Mouse (Mus musculus): ENCODE measurements around the gene Eomes. TPM values are rescaled to one million over a fixed set of nuclear protein-coding genes. Genes with fewer than 3 reads are reported as not detected.

Eomes gene
- total RNA-seq (2021), result 1 to 10 TPM; 3.1 to 3.5 TPM
- long read RNA-seq, experiment 1, result 0 reads
- long read RNA-seq, experiment 2, partial matches to known transcripts, result 0 of 4 reads
- long read RNA-seq, experiment 2, other reads (novel, unspliced or antisense), result 0 of 4 reads

DNA sequence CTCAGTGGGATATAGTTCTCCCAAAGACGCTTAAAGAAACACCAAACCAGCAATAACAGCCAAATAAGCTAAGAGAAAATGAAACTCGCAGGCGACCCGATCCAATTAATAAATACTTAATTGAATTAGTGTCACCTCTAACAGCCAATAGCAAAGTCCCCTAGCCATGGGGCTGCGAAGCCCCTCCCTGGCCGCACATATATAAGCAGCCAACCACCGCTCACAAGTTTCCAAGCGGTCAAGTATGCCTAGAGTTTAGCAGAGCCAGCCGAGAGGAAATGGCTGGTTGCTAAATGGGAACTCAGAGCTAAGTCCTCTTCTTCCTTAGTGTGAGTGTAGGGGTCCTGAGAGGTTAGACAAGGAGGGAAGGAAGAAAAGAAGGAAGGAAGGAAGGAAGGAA lies at the start of gene Eomes:
Eomes (plus strand) TSS at position 252 of the 400 bp plus-strand sequence.
- no peak for DNase-seq (ENCODE audit: low spot score in 2 of 2)

DNA sequence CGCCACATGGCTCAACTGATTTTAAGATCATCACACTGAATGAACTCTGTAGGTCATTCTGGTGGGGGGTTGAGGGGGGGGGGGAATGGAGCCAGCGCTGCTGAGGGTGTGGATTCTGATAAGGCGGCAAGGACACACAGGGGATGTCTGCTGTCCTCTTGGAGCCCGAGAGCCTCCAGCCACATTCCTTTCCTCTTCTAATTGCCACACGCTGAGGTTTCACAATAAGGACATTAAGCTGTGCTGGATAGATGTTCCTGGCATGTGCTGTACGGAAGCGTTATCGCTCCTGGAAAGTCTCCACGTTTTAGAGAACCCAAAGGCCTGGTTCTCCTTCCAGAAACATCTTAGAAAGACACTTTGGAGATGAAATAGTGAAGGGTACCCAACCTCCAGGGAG lies 33.2 kb upstream of the Eomes start:
- DNase-seq (ENCODE audit: low spot score in 2 of 2), result no peak

DNA sequence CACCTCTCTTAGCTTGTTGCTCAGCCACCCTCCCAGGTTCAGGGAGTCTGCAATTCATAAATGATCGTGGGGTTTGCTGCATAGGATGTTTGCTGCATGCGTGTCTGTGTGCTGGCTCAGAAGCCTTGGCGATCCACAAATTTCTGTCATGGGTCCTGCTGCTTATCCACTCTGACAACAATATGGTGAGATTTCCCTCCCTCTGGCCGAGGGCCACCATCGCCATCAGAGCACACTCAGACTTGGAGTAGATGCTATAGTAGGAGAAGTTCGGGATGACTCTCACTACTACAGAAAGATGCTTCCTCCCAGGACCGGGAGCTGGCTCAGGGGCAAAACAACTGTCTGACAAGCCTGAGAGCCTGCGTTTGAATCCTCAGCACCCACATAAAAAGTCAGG lies 28.7 kb upstream of the Eomes start:
- no peak for DNase-seq (ENCODE audit: low spot score in 2 of 2)

DNA sequence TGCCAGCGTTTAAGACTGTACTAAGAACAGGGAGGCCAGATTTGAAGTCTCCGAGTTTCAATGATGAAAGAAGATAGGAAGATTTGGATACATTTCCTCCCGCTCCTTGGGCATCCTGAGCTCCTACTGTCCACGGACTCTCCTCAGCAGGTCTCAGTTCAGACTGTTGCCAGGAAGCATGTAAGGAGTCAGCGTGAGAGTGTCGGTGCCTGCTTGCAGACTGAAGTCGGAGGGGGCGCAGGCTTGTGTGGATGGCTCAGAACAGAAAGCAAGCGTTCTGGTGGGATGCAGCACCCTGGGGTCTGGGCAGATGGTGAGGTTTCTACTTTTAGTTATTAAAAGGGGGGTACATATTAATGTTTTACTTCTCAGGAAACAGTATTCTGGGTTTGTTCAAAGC lies 24.6 kb upstream of the Eomes start:
- no peak for DNase-seq (ENCODE audit: low spot score in 2 of 2)

DNA sequence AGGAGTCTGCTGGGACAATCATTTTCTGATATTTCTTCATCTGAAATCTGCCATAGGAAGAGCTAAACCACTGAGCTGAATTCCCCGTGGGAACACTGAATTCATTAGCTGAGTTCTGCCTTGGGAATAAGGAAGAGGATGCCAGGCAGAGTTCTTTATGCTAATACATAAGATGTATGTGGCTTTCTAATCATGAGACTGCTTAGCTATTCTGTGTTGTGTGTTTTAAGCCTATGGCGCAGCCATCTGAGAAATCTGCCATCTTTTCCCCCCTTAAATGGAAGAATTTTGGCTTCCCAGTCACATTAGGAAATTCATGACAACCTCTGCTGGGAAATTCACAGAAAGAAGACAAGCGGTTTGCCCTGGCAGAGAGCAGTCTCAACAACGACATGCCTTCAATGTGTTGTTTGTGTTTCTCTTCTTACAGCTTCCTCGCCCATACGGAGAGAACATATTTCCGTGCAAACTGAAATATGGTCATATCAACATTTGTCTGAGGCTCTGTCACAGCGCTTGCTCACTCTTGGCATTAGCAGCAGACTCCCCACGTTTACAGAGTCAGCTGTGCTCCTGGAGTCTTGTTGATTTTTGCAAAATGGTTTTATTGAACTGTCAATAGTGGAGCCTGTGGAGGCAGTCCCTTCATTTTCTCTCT lies 22.7 kb upstream of the Eomes start:
- DNase-seq (ENCODE audit: low spot score in 2 of 2), result peak; percentile 24 to 71

DNA sequence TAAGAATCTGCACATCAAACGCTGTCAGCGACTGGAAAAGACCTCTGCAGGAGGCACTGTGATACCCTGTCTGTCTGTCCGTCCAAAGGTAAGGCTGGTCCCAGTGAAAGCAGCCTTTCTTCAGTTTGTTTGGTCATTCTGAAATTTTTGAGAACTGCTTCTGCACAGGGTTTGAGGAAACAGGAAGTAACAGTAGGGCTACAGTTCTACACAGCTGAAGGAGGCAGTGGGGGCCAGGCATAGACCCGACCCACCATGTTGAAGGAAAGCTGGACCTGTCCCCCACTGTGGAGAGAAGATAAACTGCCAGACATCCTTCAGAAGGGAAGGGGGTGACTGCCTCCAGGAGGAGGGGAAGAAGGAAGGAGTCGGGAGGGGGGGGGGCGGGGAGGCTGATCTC lies 21.6 kb upstream of the Eomes start:
- DNase-seq (ENCODE audit: low spot score in 2 of 2), result no peak

DNA sequence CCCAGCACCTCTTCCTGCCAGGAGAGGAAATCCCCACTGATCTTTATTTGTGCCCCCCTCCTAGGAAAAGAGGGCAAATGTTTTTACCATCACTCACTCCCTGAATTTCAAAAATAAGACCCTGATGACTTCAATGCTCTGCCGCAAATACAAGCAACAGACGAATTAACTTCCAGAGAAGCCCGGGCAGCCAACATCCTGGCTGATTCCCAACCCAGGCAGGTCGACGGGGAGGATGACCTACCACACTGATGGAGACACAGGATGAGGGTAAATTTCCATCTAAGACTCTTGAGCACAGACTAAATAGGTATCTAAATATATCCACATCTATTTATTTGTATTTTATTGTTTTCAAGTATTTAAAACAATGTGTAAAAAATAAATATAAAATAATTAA lies 20.0 kb upstream of the Eomes start:
- DNase-seq (ENCODE audit: low spot score in 2 of 2), result no peak

DNA sequence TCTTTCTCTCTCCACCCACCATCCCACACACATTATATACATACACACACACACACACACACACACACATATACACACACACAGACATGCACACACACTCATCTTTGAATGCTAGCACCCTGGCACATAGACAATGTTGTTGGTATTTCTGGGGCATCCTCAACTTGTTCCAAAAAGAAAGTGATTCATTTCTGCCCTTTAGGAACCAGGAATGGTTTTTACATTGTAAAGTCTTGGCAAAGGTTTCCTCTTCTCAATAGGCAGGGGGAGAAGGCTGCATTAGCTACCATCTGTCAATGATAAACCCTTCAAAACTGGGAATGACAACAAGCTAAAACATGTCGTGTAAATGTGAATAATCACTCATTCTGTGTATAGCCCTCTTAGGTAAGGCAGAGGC lies 14.0 kb upstream of the Eomes start:
- DNase-seq (ENCODE audit: low spot score in 2 of 2), result no peak

DNA sequence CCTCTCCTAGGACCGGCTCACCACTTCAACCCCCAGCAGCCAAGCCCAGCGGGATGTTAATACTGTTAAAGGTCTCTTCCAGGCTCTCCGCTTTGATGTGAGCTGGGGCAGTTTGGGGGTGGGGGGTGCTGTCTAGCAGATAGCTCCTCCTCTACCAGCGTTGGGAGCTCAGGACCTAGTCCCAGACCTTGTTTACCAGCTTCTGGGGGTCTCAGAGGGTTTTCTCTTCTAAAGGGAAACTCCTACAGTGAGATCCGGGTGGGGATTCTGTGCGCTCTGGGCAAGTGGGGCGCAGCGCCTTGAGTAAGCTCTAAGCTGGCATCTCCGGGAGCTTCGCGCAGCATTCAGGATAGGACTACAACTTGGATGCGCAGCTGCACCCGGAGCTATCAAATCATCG lies 9.7 kb upstream of the Eomes start:
- DNase-seq (ENCODE audit: low spot score in 2 of 2), result no peak

DNA sequence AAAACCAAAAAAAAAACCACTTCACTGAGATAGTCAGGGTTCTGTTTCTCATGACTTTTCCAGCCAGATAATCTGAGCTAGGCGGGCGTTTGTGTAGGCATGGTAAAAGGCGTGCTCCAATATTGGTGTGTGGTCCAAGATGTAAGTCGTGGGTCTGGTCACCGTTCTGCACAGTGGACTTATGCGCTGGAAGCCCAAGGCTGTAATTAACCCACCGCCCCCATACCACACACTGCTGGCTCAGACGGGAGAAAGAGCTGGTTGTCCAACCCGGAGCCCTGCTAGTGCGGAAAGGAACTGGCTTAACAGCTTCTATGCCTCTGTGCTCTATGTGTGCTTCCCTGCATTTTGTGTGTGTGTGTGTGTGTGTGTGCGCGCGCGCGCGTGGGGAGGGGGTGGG lies 8.7 kb upstream of the Eomes start:
- no peak for DNase-seq (ENCODE audit: low spot score in 2 of 2)

DNA sequence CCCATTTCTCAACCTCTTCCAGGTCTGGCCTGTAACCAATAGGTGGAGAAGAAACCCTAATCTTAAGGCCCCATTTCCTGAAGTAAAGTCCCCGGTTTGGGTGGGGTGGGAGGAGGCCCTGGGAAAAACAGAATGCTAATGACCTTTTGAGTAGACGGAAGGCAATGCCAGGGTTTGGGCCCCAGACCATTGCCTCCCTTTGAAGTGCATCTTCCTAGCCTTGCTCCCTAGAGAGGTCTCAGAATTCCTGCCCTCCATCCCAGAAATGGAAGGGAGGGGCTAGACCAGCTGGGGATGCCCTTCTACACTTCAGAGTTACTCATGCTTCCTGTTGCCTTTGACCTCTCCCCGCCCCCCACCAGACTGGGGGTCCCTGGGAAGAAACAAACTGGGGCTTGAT lies 6.7 kb upstream of the Eomes start:
- no peak for DNase-seq (ENCODE audit: low spot score in 2 of 2)

DNA sequence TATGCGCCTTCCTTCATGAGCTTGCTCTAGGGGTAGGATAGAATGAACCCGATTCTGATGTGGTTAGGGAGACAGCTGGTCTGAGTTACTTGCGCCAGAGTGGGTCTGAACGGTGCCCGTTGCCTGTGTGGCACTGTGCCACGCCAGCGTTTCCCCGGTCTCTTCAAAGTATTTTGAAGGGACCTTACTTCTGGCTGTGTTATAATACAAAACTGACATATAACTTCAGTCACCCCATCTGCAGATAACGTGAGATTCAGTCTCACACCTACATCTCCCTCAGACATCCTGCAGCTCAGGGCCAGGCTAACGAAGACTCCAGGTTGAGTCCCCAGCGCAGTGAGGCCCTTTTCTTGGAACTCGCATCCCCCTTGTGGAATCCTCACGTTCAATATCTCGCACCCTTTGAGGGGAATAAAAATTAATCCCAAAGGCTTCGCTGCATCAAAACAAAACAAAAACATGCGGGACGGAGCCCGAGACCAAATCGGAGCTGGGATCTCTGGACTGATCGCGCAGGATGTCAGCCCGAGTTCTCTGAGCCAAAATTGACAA lies 1.7 kb upstream of the Eomes start:
- DNase-seq (ENCODE audit: low spot score in 2 of 2), result no peak

DNA sequence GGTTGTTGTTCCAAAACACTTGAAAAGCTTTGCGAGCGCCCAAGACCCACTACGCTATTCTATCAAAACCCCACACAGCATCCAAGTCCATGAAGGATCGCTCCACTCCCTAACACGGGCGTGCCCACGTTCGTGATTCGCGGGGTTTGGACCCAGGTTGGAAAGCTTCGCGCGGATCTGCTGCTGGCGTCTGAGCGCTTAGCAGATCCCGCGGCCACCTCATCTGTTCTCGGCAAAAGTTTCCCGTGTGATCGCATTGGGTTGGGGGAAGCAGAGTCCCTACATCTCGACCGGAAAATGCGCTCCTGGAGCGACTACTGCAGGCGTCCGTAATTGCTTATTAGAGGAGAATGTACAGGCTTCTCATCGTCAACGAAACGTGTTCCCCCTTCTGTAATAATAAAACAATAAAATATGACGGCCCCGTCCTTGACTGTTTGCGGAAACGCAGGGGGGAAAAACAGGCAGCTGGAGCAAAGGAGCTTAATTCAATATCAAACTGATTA lies 1.2 kb upstream of the Eomes start:
- no peak for DNase-seq (ENCODE audit: low spot score in 2 of 2)

DNA sequence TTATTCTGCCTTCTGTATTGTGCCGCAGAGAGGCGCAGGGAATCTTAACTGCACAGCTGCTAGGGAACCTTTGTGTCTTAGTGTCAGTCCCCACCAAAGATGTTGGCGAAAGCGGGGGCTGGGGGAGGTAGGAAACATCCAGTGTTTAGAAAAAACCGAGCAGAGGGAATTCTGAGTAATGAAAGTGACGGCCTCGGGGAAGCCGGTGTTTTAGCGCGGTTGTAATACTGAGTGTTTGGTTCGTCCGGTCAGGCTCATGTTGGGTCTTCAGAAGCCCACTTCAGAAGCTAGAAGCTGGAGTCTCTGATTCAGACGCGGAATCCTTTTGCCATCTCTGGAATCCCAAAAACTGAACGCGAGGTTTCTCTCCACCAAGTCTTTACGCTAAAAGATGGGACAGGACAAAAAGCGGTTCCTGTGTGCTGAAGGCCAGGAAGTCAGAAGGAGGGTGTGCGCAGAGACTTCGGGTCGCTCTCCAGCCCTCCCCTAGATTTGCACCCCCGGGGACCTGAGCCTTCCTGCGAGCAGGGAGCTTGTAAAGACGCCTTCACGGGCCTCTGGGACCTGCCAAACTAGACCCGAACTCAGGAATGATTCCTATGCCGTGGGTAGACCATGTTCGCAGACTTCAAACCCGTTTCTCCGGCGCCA lies 606 bp upstream of the Eomes start:
- DNase-seq (ENCODE audit: low spot score in 2 of 2), result no peak

DNA sequence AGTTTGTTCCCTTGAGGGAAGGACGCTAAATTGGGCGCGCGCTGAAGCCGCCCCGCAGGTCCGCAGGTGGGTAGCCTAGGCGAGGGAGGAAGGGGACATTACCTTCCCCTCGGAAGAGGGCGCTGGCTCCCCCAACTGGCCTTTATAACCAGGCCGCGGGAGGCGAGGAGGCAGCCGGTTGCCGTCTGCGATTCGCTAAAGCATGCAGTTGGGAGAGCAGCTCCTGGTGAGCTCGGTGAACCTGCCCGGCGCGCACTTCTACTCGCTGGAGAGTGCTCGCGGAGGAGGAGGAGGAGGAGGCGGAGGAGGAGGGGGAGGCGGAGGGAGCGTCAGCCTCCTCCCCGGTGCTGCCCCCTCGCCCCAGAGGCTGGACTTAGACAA lies 436 bp downstream of the Eomes start:
- DNase-seq (ENCODE audit: low spot score in 2 of 2), result no peak

DNA sequence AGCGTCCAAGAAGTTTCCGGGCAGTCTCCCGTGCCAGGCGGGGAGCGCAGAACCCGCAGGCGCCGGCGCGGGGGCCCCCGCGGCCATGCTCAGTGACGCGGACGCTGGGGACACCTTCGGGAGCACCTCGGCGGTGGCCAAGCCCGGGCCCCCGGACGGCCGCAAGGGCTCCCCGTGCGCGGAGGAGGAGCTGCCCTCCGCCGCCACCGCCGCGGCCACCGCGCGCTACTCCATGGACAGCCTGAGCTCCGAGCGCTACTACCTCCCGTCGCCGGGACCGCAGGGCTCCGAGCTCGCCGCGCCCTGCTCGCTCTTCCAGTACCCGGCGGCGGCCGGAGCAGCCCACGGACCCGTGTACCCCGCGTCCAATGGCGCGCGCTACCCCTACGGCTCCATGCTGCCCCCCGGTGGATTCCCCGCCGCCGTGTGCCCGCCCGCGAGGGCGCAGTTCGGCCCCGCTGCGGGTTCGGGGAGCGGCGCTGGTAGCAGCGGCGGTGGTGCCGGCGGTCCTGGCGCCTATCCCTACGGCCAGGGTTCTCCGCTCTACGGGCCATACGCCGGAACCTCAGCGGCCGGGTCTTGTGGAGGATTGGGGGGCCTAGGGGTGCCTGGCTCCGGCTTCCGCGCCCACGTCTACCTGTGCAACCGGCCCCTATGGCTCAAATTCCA lies 961 bp downstream of the Eomes start:
- DNase-seq (ENCODE audit: low spot score in 2 of 2), result no peak

DNA sequence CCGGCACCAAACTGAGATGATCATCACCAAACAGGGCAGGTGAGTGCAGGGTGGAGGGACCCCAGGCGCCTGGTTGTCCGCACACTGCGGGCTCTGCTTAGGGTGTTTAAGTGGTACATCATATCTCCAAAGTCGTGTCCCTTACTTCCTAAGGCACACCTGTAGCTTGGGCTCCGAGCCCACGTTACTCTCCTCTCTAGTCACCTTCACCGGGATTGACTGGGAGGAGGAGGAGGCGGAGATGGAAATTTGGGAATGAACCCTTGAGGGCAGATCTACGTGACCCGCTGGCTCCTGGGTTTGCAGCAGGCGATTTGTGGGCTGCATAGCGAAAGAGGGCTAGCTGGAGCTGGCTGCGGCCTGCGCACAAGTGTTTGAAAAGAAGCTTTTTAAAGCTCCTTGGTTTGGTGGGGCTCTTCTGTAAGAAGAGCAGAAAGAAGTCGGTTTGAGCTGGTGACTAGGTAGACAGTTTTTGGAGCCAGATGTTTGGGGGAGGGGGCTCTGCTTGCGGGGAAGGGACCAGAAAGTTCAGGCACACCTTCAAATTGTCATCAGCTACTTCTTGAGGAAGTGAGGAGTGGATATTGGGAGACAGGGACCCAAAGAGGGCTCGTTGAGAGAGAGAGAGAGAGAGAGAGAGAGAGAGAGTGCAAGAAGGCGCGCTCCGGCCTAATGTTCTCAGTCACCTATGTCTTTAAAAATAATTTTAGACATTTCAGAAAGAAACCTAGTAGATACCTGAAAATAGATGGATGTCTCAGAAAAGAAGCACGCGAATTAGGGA lies 1.7 kb downstream of the Eomes start:
- DNase-seq (ENCODE audit: low spot score in 2 of 2), result no peak

DNA sequence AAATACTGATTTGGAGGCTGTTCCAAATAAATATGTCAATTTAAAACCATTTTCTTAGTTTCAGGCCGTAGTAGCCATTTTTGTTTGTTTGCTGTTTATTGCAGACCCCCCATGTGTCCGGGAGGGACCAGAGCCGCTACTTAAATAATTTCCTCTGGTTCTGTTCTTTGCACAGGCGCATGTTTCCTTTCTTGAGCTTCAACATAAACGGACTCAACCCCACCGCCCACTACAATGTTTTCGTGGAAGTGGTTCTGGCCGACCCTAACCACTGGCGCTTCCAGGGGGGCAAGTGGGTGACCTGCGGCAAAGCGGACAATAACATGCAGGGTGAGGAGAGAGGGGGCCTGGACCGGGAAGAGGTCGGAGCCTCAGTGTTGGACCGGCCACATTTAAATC lies 2.3 kb downstream of the Eomes start:
- no peak for DNase-seq (ENCODE audit: low spot score in 2 of 2)

DNA sequence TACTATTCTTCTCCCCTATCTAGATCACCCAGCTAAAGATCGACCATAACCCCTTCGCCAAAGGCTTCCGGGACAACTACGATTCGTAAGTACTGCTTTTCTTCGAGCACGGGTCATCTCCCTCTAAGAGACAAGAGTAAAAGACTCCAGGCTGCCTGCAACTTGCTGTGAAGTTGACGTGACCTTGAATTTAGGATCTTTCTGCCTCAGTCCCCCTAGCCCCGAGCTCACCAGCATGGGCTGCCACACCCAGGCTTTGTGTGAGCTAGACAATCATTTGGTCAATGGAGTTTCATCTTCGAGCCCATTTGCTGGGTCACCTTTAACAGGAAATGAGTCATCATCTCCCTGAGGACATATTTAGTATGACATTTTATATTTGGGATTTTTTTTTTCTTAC lies 4.2 kb downstream of the Eomes start:
- DNase-seq (ENCODE audit: low spot score in 2 of 2), result no peak

DNA sequence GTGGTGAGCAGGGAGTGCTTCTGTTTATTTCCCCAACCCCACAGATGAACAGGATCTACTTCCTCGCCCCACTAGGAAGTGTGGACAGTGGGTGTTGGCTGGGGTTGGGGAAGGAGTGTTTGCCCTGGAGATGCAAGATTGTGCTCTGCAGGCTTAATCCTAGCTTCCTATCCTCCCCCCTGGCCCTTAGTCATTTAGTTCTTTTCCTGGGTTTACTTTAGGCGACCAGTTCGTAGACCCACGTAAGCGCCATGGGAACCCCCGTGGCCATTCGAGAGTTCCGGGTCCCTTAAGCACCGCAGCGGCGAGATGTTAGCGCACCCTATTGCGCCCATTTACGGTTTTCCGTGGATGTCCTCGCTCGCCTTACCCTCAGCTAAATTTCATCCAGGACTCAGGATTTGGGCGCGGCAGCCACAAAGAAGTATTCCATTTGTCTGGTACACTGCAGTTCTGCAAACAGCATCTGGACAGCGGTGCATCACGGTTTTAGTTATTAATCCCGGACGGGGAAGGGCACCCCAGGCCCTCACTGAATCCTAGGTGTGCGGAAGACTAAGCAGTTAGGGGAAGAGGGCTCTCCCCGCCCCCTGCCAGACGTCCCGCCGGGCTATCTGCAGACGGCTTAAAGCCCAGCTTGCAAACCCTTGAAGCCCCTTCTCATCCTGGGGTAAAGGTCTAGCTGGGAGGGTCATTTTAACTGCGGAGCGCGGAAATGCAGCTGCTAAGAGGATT lies 8.5 kb downstream of the Eomes start:
- no peak for DNase-seq (ENCODE audit: low spot score in 2 of 2)

DNA sequence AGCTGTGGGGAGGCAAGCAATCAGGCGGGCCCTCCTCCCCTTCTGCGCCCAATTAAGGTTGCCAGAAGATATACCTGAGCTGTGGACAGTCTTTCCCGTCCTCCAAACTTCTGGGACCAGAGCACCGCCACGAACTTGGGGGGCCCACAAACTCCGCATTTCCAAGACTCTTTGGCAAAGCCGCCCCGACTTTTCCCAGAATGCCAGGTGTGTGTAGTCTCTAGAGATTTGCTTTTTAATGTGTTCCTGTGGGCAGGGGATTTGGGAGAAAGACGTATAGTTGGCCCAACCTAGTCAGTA lies 9.0 kb downstream of the Eomes start:
- DNase-seq (ENCODE audit: low spot score in 2 of 2), result no peak
